Mouse (Mus musculus) small intestine, adult 2 months (tissue): ENCODE measurements around the gene Ap2b1.

Experiments used
- CTCF ChIP-seq: fragments of 200-500 bp; IDR thresholded peaks from 2 replicates; pipeline ENCODE4 v1.5.1; 2012; ENCODE audit warnings: low read depth, mild to moderate bottlenecking, control low read depth, inconsistent platforms, low read length, moderate library complexity, mixed read lengths; ENCODE audit not compliant: insufficient replicate concordance, insufficient read length; ENCODE audit errors: extremely low read depth
- POLR2A ChIP-seq: fragments of 200-500 bp; IDR thresholded peaks from 2 replicates; pipeline ENCODE4 v1.6.1; 2012; ENCODE audit warnings: low read depth, mild to moderate bottlenecking, control low read depth, inconsistent platforms, low read length, moderate library complexity

GRCm38 (mm10) chr11:83270842-83271150, 28.0 kb upstream of the Ap2b1 start:
- TF ChIP-seq CTCF (no peak), POLR2A (no peak)
